Mouse (Mus musculus): Measurements from ENCODE around the gene Gm45717.

Gene Gm45717

DNA sequence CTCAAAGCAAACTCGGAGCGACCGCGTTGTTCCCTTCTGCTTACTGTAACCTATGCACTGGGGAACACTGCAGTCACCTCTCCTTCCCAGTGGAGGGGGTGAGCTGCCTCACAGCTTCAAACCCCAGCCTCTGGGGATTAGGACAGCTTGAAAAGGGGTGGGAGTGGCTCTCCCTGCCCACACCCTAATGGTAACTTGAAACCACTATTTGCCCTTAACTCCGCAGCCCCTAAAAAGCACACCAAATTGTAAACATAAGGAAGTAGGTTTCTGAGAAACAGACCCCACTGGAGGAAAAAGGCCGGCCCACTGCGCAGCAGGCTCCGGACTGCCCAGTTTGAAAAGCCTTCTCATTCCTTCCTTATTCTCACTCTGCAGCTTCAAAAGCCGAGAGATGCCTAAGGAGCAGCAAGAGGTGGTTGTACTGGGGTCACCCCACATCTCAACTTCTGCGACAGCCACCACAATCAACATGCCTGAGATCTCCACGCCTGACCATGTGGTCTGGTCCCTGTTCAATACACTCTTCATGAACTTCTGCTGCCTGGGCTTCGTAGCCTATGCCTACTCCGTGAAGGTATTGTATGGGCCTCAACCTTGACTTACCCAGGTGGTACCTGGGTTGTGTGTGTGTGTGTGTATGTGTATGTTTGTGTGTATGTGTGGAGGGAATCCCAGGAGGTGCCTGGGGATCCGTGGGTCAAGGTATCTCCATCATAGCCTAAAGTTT is 12.3 kb upstream of the Gm45717 start:
- DNase-seq = no peak

DNA sequence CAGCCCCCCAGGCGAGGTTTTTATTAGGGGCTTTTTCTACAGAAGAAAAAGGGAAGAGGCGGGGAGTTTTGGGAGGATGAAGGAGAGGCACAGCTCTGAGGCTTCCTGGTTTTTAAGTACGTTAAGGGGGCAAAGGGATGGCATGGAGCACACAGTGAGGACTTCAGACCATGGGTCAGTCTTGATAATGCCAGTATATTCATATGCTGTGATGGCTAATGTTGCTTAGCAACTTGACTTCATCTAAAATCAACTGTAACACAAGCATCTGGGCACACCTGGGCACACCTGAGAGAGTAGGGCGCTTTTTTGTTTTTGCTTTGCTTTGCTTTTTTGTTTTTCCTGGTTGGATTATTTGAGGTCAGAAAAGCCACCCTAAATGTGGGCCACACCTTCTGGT is 11.2 kb upstream of the Gm45717 start, which contains the start of gene Ifitm1:
Gene Ifitm1 (plus strand): TSS at position 301 of the 400 bp plus-strand sequence.
- no peak for DNase-seq

DNA sequence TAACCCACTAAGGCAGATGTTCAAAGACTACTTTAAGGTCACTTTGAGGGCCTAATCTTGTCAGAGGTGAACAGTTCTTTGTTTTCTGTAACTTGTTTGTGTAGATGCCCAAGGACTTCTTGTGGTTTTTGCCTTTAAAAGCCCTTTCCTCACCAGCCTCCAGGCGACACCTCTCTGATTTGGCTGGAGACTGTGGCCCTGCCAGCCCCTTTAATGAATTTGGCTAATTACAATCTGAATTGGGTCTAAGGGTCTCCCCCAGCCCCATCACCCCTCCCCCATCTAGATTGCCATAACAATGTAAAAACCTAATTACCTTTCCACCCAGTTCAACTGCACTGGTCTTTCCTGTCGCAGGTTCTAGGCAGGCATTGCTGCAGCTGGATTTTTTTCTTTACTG is 7.0 kb upstream of the Gm45717 start:
- no peak for DNase-seq

DNA sequence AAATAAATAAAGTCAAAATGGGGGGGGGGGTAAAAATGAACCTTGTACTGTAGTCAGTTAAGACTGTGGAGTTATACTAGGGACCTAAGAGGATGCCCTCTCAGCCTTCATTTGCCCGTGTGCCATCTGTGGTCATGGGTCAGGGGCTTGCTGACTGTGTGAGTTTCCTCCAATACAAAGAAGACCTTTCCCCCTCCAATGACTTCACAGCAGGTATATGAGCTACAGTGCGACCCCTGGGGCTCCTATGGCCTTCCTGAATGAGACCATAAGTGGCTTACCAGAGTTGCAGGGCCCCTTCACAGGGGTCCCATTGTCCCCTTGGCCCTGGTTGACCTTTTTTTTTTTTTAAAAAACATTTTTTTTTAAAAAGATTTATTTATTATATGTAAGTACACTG is 5.7 kb upstream of the Gm45717 start:
- no peak for DNase-seq

DNA sequence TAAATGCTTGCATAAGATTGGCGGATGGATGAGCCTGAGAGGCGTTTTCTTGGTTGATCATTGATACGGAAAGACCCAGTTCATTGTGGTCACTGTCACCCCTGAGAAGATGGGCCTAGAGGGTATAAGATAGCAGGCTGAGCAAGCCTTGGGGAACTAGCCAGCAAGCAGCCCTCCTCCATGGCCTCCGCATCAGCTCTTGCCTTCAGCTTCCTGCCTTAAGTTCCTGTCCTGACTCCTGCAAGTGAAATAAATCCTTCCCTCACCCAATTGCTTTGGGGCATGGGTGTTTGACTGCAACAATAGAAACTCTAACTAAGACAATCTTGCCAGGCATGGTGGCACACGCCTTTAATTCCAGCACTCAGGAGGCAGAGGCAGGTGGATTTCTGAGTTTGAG is 4.3 kb upstream of the Gm45717 start:
- no peak for DNase-seq

DNA sequence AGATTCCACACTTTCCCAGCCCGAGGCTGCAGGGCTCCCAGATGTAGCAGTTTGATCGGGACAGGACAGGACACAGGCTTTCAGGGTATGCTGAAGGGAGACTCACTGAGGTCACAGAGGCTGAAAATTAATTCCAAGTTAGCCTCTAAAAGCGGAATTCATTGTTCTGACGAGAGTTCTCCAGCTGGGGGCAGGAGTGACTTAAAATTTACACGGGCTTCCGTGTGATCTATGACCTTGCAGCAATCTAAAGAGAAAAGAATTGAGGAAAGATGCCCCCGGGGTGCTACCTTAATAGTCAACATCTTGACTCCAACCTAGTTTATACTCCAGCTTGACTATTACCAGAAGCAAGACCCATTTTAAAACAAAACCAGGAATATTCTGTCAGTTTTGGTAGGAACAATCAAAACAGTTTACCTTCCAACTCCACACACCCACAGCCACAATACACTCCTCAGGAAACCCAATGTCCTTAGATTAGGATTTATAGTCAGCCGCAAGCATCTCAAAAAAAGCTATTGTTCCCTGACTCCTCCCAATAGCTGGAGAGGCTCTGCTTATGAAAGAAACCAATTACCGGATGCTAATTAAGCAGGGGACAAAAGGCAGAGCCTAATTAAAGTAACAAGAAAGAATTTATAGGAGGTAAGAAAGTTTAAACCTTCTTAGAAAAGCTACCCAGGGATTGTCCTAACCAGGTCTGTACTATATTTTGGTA is 3.6 kb upstream of the Gm45717 start:
- DNase-seq = peak; percentile 77

DNA sequence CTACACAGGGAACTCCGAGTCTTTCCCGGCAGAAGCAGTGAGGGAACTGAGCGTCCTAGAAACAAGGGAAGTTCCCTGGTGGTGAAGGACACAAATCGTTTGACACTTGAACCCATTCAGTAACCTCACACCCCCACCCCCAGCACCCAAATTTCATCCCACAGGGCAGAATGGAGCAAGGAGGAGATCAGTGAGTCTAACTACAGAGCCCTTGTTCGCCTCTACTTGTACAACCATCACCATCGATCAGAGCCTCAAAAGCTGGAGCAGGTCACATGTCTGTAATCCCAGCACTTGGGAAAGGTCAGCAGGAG is 776 bp upstream of the Gm45717 start:
- peak; percentile 22 for DNase-seq

DNA sequence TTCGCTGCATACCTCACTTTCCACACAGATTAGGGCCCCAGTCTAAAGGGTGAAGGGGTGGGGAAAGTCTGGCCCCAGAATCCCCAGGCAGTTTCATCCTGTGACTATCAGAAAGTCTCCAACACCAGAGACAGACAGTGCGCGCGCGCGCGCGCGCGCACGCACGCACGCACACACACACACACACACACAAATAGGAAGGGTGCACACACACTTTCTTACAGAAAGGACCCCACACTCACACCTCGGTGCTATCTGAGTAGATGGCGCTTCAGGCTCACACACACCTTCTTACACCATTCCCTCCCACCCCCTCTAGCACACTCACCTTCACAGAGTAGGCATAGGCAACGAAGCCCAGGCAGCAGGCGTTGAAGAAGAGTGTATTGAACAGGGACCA is 395 bp downstream of the Gm45717 start:
- DNase-seq = no peak

DNA sequence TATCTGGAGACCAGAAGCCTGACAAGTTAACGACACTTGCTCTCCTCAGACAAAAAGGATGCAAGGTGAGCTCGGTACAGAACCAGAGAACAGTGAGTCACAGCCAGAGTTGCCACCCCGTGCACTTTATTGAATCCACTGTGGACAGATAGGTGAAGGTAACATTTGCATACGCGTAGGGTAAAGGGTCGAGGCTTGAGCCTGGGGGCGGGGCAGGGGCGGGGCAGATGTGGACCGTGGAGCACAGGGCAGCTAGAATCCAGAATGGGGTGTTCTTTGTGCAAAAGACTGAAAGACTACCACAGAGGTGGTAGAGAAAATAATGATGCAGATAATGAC is 1.0 kb downstream of the Gm45717 start:
- peak; percentile 18 for DNase-seq

DNA sequence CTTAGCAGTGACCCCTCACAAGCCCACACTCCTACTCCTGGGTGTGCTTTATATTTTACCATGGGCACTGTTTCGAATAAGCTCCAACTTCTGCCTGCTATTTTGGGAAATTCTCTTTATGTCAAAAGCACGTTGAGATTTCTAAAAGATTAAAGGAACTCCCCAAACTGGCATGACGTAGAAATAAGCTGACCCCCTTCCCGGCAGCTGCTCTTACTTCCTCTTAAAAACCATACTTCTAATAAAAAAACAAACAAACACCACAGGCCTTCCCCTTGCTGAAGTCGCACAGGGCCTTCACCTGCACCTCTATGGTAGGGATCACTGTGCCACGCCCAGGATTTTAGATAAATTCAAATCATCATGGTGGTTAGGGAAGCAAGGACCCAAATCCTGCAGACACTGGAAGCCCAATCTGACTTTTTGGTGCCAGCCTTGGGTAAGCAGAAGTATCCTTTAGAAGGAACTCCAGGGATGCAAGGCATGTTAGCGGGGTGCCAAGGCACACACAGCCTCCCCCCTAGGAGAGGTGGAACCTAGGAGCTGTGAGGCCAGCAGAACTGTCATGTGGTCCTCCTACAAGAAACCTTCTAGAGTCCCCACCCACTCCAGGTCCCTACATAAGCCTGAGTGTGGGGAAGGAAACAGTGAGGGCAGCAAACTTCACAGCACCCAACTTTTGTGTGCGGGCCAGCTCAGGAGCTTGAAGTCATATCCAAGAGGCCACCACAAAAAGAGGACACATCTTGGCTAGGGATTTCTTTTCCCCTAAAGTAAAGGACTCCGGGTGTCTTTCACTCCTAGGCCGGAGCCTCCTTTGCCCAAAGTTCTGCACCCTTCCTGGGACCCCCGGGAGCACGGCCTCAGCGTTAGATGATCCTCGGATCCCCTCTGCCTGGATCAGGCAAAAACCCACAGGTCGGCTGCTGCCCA is 1.7 kb downstream of the Gm45717 start:
- peak; percentile 27 for DNase-seq

DNA sequence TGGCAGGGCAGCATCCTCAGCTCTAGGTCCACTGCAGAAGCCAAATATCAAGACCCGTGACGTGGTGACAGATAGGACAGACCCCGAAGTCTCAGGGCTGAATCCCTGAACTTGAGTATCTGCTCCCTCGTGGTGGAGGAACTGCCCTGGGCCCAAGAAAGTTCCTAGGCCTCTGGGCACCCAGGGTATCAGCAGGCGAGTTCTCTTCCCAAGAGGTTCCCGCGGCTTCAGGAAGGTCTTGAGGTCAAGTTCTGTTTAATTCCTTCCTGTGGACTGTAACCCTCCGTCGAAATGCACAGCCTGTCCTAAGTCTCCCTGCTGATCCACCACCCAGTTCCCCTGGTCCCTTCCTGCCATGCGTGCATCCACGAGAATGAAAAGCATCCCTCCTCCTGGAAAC is 2.6 kb downstream of the Gm45717 start:
- peak; percentile 28 for DNase-seq

DNA sequence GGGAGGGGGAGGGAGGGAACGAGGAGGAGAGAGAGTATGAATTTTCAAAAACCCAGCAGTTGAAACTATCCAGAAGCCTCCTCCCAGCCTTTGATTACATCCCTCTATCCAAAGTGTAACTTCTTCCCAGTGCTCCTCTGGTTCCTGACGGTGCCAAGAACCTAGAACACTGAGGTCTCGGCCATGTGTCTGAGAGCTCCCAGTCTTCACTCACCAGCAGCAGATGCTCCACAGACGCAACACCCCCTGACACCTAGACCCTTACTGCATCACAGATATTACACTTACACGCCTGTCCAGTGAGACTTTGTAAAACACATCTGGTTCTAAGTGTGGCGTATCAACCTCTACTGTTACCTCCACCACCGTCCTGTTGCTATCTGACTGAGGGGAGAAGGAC is 3.3 kb downstream of the Gm45717 start:
- DNase-seq = no peak

DNA sequence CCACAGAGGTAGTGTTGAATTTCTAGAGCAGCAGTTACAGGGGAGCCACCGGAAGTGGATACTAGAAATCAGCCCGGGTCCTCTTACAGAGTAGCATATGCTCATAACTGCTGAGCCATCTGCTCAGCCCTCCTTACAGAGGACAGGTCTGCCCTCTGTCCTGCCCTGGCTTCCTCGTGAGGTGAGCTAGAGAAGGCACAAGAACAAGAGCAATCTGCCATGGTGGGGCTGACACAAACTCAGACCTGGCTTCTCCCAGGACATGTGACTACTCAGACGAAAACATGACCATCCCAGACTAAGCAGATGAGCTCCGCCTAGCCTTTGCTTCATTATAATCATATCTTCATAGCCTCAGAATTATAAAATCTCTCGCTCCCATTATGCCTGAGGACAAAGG is 4.0 kb downstream of the Gm45717 start:
- DNase-seq = peak; percentile 8

DNA sequence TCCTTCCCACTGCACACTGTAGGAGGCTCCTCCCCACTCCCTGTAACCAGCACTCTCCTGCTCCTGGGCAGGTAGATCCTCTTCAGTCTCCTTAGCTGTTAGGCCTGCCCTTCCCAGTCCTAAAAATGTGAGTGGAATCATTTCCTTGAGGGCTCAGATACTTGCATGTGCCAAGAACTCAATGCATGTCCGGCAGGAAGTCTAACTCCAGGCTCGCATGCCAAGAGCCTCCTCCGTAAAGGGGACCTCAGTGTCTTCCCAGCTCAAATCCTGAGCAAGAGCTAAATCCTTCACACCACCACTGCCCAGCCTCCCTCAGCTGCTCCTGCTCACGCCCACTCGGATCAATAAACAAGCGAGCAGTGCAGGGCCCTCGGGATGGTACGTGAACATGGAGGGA is 4.7 kb downstream of the Gm45717 start:
- DNase-seq = peak; percentile 67

DNA sequence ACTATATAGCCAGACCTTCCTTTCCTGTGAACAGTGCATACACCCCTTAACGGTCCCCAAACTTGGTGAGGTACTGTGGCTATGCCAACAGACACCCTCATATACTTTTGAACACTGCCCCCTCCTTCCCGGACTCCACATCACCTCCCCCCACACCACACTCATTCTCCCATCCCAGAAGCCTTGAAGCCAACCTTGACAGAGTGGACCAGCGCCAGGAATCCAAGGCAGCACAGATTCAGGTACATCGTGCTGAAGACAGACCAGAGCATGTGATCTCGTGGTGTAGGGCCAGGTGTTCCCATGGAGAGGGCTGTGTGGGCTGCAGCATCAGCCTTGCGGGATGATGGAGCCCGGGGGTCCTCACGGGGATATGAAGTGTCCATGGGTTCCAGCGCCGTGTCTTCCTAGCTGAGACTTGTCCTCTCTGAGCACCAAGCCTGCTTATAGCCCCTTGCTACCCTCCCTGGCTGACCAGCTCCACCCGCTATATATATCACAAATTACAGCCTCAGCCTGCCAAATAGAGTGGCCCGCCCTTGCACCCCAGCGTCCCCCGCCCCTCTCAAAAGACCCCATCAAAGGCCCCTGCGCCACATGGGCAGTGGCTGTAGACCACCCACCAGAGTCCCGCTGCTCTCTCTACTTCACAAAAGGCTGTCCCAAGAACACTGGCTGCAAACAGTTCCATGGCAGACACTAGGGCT is 5.8 kb downstream of the Gm45717 start, which contains the start of gene Ifitm5:
Gene Ifitm5 (minus strand): TSS at position 468 of the 707 bp plus-strand sequence.
- peak; percentile 7 for DNase-seq

DNA sequence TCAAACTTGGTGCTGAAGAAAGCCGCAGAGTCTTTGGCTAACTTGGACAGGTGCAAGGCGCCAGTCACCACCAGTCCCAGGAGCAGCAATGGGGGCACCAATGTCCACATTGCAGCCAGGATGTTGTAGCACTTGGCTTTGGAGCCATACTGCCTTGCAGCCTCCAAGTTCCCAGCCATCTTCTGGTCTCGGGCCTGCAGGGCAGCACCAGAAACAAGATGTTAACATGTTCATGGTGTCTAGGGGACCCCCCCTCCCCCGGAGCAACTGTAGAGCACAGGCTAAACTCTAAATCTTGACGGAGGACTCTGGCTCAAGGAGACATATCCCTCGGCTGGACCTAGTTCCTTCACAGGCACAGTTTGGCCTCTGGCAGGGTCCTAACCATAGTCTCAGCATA is 6.5 kb downstream of the Gm45717 start:
- DNase-seq = no peak

DNA sequence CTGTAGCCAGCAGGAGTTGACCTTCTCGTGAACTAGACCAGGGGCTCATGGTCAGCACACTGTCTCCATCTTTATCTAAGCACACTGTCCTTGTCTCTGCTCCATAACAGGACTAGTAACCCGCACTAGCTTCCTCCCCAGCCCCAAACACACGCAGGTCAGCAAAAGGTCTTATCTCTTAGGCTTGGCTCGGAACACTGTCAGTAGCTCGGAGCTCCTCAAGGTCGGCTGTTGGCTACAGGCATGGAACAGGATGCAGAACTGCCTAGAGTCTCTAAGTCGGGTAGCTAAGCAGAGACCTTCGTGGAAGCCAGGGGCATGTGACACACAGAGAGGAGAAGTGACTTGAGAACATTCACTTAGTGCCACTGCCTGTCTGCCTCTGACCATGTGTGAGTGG is 7.6 kb downstream of the Gm45717 start:
- peak; percentile 19 for DNase-seq

DNA sequence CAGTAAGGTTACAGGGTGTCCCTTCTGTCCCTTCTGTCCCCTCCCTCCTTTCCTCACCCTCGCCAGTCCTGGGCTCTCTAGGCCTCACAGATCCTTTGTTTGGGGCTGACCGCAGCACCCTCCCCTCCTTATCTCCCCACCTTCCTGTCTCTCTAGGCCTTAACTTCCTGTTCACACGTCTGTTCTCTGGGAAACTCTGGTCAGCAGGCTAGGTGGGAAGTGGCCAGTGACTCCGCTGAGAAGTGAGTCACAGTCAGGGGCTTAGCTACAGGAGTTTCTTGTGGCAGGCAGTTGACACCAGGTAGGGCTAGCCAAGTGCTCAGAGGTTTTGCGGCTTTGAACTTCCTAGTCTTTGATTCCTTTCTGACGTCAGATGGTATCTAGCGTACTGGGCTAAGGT is 8.8 kb downstream of the Gm45717 start:
- peak; percentile 34 for DNase-seq

DNA sequence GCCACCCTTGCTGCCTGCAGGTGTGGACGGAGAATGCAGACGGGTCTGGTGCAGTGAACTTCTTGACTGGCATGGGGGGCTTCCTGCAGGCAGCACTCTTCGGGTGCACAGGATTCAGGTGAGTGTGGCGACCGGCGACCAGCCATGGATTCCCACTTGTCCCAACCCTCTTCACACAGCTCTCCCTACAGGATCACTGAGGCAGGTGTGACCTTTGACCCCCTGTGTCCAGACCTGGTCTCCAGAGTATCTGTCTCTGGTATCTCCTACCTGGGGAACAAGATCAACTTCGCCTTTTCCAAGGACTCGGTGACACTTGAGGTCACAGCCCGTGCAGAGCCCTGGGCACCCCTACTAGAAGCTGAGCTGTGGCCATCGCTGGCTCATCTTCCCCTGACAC is 9.4 kb downstream of the Gm45717 start:
- peak; percentile 12 for DNase-seq

DNA sequence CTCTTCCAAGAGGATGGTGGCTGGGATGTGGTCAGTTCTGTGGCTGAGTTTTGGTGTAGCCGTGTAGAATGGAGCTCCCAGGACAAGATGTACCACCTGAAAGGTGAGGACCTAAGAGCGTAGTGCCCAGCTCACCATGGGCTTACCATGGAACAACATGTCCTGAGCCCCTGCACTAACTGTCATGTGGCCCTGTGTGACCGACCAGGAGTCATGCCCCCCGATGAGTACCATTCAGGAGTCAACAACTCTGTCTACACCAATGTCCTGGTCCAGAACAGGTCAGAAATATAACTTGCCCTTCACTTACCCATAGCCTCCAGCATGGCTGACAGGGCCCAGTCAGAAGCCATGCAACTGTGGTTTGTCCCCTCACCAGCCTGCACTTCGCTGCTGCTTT is 10.5 kb downstream of the Gm45717 start:
- no peak for DNase-seq

DNA sequence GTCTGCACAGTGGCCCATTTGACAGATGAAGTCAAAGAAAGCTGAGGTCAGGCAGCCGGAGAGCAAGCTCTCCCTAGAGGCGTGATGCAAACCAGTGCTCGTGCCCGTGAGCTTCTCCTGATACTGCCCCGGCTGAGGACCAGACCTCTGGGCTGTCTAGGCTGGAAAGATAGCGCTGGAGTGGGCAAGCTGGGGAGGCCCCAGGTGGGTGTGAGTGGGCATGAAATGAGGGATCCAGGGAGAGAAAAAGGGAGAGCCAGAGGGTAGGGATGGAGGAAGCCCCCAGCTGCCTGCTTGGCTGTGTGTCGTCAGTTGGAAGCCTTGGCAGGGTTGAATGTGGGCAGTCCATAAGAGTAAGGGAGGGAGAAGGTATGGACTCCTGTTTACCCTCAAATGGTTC is 11.5 kb downstream of the Gm45717 start:
- DNase-seq = no peak

DNA sequence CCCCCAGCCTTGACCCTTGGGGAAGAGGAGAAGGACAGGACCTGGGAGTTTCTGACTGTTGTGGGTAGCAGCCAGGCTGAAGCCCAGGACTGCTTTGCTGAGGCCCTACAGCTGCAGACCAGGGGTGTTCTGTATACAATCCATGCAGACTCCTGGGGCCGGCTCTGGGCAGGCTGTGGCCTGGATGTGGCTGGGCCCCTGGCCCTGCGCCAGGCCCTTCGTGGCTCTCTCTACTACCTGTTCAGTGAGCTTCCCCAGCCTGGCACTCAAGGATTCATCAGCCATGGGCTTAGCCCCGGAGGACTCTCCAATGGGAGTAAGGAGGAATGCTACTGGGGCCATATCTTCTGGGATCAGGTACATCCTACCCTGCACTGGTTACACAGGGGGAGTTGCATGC is 12.4 kb downstream of the Gm45717 start:
- DNase-seq = peak; percentile 12

DNA sequence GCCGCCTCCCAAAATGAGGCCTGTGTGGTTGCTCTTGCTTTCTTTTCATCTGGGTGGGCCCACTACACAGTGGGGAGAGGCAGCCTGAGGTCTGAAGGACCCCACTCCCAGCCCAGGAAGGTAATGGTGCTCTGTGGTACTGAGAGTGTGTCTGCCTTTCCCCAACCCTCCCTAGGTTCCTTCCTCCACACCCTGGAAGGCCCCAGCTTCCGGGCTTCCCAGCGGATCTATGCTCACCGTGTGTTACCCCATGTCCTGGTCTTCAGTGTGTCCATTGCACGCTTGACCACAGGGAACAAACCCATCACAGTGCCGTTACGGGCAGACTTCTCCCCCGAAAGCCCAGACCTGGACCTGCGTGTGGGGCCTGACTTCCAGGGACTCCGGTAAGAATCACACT is 12.9 kb downstream of the Gm45717 start:
- DNase-seq = no peak

Measured in kidney, adult 9 months (tissue).